Mouse (Mus musculus): ENCODE results near the gene Iars2. TPM values are rescaled to one million over a fixed set of nuclear protein-coding genes. Genes with fewer than 3 reads are reported as not detected.

Iars2 gene
- polyA plus RNA-seq (2012; ENCODE audit: insufficient read depth, insufficient read length, missing spikeins), result 71.9 and 72.7 TPM in 2 replicates

DNA sequence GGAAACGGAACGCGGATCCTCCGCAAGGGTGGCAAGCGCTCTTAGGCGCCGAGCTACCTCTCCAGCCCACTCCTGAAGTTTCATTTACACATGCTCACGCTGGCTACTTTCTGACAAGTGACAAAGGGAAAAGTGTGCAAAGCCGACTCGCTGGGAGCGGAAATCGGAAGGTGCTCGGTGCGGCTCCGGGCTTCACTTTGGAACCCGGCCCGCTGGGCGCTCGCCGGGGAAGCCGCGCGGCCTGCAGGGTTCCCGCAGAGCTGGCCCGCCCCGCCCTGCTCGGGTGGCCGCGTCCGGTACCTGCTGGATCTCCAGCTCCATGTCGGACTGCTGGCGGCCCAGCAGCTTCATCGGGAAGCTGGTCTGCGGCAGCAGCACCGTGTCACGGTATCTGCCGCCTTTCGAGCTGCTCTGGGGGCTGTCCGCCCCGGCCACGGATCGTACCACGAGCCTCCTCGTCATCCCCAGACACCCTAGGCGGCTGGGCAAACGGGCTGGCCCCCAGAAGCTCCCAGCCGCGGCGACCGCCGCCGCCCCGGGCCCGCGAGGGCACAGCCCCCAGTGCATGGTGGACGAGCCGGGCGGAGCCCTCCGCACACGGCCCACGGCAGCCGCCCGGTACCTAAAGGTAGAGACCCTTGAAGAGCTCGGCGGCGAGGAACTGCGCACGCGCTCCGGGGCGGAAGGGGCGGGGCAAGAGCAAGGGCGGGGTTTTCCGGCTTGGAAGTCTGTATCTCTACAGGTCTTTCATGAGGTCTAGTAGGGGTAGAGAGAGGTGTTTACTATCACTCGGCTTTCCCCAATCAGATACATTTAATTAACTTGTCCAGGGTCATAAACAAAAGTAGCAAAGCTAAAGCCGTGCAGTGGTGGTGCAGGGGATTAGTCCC, at the start of gene Iars2:
TSS of gene Iars2 (minus strand) at position 676 of the 890 bp plus-strand sequence.
- peaks cover 5% of the 10 kb centered on the region; the same call in 1 of the 2 replicates for H3K4me1 ChIP-seq (ENCODE audit: control insufficient read depth, insufficient read depth, insufficient read length, low read length)
- peak within 1 kb of the TSS; percentile 97 for H3K4me3 ChIP-seq (ENCODE audit: insufficient read depth, low read depth, low read length)
- H3K27ac ChIP-seq (replicated peaks; ENCODE audit: low read depth, low read length), result peak within 1 kb of the TSS; percentile 87

- no peak overlapping the region for H3K4me3 ChIP-seq (ENCODE audit: insufficient read depth, low read depth, low read length)
- no peaks in the 10 kb centered on the region for H3K4me1 ChIP-seq (ENCODE audit: control insufficient read depth, insufficient read depth, insufficient read length, low read length)
- no peak overlapping the region for H3K27ac ChIP-seq (replicated peaks; ENCODE audit: low read depth, low read length)
These were observed 48.2 kb upstream of the Iars2 start for GRCm38 (mm10) chr1:185377429-185377828.

GRCm38 (mm10) chr1:185376390-185376789, 47.2 kb upstream of the Iars2 start:
- H3K27ac ChIP-seq (replicated peaks; ENCODE audit: low read depth, low read length), result no peak overlapping the region
- H3K4me1 ChIP-seq (ENCODE audit: control insufficient read depth, insufficient read depth, insufficient read length, low read length), result no peaks in the 10 kb centered on the region
- H3K4me3 ChIP-seq (ENCODE audit: insufficient read depth, low read depth, low read length), result no peak overlapping the region

DNA sequence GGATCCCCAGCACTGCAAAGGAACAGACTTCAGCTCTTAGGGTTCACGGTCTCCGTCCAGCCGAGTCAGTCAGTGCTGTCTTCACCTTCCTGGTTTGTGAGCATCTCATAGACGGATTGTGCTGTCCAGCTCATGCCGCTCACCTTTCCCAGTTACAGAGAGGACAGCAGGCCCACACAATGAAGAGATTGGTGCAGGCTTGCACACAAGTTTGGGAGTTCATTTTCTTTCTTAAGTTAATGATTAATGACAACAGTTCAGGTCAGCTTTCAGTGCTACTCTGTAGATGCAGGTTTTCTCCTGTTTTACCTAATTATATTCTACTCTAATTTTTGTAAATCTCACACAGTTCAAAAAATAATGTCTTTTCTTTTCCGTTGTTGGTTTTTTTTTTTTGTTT, 40.8 kb upstream of the Iars2 start:
- no peak overlapping the region for H3K4me3 ChIP-seq (ENCODE audit: insufficient read depth, low read depth, low read length)
- no peaks in the 10 kb centered on the region for H3K4me1 ChIP-seq (ENCODE audit: control insufficient read depth, insufficient read depth, insufficient read length, low read length)
- no peak overlapping the region for H3K27ac ChIP-seq (replicated peaks; ENCODE audit: low read depth, low read length)

- no peaks in the 10 kb centered on the region for H3K4me1 ChIP-seq (ENCODE audit: control insufficient read depth, insufficient read depth, insufficient read length, low read length)
- H3K4me3 ChIP-seq (ENCODE audit: insufficient read depth, low read depth, low read length), result no peak overlapping the region
- H3K27ac ChIP-seq (replicated peaks; ENCODE audit: low read depth, low read length), result no peak overlapping the region
These were observed 38.2 kb upstream of the Iars2 start for GRCm38 (mm10) chr1:185367383-185367782.

- H3K4me3 ChIP-seq (ENCODE audit: insufficient read depth, low read depth, low read length), result peak overlapping the region; percentile 78
- H3K27ac ChIP-seq (replicated peaks; ENCODE audit: low read depth, low read length), result no peak overlapping the region
- H3K4me1 ChIP-seq (ENCODE audit: control insufficient read depth, insufficient read depth, insufficient read length, low read length), result no peaks in the 10 kb centered on the region
These were observed 35.0 kb upstream of the Iars2 start for GRCm38 (mm10) chr1:185364183-185364540.

- peak overlapping the region; percentile 59 for H3K27ac ChIP-seq (replicated peaks; ENCODE audit: low read depth, low read length)
- no peaks in the 10 kb centered on the region for H3K4me1 ChIP-seq (ENCODE audit: control insufficient read depth, insufficient read depth, insufficient read length, low read length)
- peak overlapping the region; percentile 78 for H3K4me3 ChIP-seq (ENCODE audit: insufficient read depth, low read depth, low read length)
These were observed 34.5 kb upstream of the Iars2 start for GRCm38 (mm10) chr1:185363526-185364182.

- Histone ChIP-seq H3K4me1 (ENCODE audit: control insufficient read depth, insufficient read depth, insufficient read length, low read length) (no peaks in the 10 kb centered on the region), H3K4me3 (ENCODE audit: insufficient read depth, low read depth, low read length) (peak within 1 kb of the TSS; percentile 88), H3K27ac (replicated peaks; ENCODE audit: low read depth, low read length) (peak within 1 kb of the TSS; percentile 89)
These were observed 33.7 kb upstream of the Iars2 start, which contains the start of gene Eprs for GRCm38 (mm10) chr1:185362677-185363520. Gene Eprs (plus strand): TSS chr1:185363044.

DNA sequence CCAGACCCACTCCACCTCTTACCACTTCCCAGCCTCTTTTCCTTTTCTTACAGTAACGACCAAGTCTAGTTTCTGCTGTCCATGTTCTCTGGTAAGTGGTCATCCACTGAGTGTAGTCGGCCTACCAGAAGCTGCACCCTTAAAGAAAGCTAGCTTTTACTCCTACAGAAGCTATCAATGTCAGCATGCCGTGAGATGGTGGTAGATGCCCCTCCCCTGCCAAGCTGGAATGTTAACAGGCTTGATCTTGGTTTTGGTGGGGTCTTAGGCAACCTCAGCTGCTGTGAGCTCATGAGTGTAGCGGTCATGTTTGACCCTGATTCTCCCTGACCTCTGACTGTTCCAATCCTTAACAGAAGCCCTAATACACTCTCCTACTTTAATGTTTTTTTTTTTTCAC, 29.0 kb upstream of the Iars2 start:
- Histone ChIP-seq H3K4me1 (ENCODE audit: control insufficient read depth, insufficient read depth, insufficient read length, low read length) (no peaks in the 10 kb centered on the region), H3K27ac (replicated peaks; ENCODE audit: low read depth, low read length) (no peak overlapping the region), H3K4me3 (ENCODE audit: insufficient read depth, low read depth, low read length) (no peak overlapping the region)

- Histone ChIP-seq H3K27ac (replicated peaks; ENCODE audit: low read depth, low read length) (no peak overlapping the region), H3K4me1 (ENCODE audit: control insufficient read depth, insufficient read depth, insufficient read length, low read length) (no peaks in the 10 kb centered on the region), H3K4me3 (ENCODE audit: insufficient read depth, low read depth, low read length) (no peak overlapping the region)
These were observed 27.1 kb upstream of the Iars2 start for GRCm38 (mm10) chr1:185356246-185356645.

GRCm38 (mm10) chr1:185354731-185355130, 25.5 kb upstream of the Iars2 start:
- Histone ChIP-seq H3K27ac (replicated peaks; ENCODE audit: low read depth, low read length) (no peak overlapping the region), H3K4me3 (ENCODE audit: insufficient read depth, low read depth, low read length) (no peak overlapping the region), H3K4me1 (ENCODE audit: control insufficient read depth, insufficient read depth, insufficient read length, low read length) (no peaks in the 10 kb centered on the region)

DNA sequence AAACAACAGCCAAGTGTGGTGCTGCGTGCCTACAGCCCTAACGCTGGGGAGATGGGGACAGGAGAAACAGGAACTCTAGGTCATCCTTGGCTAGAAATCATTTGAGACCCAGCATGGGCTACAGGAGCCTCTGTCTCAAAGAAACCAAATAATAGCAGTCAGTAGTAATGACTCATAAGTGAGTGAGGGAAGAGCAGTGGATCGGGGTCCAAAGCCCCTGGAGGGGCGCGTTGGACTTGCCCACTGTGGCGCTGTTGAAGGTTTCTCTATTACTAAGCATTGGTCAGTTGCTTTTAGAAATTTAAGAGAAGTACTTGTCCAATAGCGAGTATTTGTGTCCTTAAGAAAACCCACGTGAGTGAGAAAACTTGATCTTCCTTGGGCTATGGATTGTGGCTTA, 24.2 kb upstream of the Iars2 start:
- Histone ChIP-seq H3K4me3 (ENCODE audit: insufficient read depth, low read depth, low read length) (no peak overlapping the region), H3K27ac (replicated peaks; ENCODE audit: low read depth, low read length) (no peak overlapping the region), H3K4me1 (ENCODE audit: control insufficient read depth, insufficient read depth, insufficient read length, low read length) (no peaks in the 10 kb centered on the region)

GRCm38 (mm10) chr1:185352151-185352550, 23.0 kb upstream of the Iars2 start:
- Histone ChIP-seq H3K27ac (replicated peaks; ENCODE audit: low read depth, low read length) (no peak overlapping the region), H3K4me3 (ENCODE audit: insufficient read depth, low read depth, low read length) (no peak overlapping the region), H3K4me1 (ENCODE audit: control insufficient read depth, insufficient read depth, insufficient read length, low read length) (no peaks in the 10 kb centered on the region)

DNA sequence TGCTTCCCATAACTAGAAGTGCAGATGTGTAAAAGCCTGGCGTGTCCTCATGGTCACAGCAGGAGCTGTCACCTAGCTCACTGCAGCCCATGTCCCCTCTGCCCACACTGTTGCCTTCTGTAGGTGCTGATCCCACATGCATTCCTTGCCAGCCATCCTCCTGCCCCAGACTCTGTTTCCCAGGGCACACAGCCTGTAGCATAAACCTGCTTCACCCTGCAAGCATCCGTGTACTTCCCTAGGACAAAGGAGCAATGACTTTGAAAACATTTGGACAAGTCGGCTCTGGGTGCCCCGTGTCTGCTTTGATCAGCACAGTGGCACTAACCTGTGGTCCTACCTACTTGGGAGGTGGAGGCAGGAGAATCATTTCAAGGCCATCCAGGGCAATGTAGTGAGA, 21.4 kb upstream of the Iars2 start:
- H3K27ac ChIP-seq (replicated peaks; ENCODE audit: low read depth, low read length), result no peak overlapping the region
- no peaks in the 10 kb centered on the region for H3K4me1 ChIP-seq (ENCODE audit: control insufficient read depth, insufficient read depth, insufficient read length, low read length)
- no peak overlapping the region for H3K4me3 ChIP-seq (ENCODE audit: insufficient read depth, low read depth, low read length)

- Histone ChIP-seq H3K4me3 (ENCODE audit: insufficient read depth, low read depth, low read length) (no peak overlapping the region), H3K27ac (replicated peaks; ENCODE audit: low read depth, low read length) (no peak overlapping the region), H3K4me1 (ENCODE audit: control insufficient read depth, insufficient read depth, insufficient read length, low read length) (no peaks in the 10 kb centered on the region)
These were observed 20.5 kb upstream of the Iars2 start for GRCm38 (mm10) chr1:185349741-185350140.

All from brown adipose tissue, adult 24 weeks (tissue).